Mouse (Mus musculus) cerebellum, adult 9-11 months (tissue): ENCODE measurements around the gene Rapgef3.

Experiments used
- DNase-seq: peaks from one replicate; pipeline ENCODE4 v3.0.0; 2022

Rapgef3 gene

DNA sequence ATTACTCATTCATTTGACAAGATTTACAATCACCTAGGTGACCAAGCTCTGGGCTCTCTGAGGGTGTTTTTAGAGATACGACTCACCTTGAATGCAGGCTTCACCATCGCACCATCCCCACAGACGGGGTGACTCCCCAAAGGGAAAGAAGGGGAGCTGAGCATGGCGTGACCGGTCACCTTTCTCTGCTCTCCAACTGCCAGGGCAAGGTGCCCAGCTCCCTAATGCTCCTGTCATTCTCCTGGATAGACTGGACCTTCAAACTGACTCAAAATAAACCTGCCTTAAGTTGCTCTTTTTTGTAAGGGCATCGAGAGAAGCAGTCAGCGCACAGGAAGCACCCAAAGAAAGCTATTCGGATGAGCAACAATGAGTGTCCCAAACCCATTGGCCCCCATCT lies 2.5 kb upstream of the Rapgef3 start:
- no peak for DNase-seq

DNA sequence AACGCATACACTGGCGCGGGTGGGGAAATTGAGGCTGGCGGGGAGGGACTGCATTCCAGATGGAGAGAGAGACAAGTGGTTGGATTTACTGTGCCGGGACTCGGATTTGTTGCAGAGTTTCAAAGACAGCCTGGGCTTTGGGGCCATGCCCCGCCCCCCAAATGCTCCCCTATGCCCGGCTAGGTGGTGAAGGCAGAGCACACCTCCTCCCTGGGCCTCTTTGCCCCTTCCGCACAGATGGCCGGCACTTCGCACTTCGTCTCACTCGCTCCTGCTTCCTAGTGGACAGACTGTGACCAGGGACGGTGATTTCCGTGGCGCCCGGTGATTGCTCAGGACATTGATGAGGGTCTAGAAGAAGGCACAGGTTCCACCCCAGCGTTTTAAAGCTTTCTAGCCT lies 420 bp upstream of the Rapgef3 start:
- no peak for DNase-seq

- no peak for DNase-seq
These were observed 1.0 kb downstream of the Rapgef3 start for GRCm38 (mm10) chr15:97766594-97767279.

- DNase-seq: no peak
These were observed 1.6 kb downstream of the Rapgef3 start for GRCm38 (mm10) chr15:97766194-97766593.

DNA sequence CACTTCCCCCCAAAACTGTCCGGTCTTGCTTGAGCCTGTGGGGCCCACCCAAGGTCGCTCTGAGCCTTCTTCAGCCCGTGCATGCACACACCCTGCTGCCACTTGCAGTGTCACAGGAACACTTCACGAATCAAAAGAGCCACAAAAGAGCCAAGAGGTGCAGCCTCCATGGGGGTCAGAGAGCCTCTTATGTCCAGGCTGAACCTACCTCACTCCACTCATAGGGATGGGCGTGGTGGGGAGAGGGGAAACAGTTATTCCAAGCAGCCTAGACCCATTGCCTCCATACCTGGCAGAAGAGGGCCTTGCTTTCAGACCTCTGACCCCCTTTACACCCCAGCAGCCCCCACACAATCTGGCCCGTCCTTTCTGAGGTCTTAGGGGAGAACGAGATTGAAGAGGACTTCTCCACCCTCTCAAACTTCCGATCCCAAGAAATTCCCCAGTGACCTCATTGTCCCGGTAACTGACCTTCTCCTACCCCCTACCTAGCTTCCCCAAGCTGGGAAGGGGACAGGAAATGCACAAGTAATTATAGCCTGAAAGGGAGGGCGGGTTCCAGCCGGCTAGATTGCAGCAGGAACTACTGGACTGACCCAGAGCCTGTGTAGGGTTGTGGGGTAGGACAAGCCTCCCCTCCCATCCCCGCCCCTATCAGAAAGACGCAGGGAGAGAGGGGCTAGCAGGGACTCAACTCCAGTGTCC lies 2.5 kb downstream of the Rapgef3 start:
- no peak for DNase-seq

DNA sequence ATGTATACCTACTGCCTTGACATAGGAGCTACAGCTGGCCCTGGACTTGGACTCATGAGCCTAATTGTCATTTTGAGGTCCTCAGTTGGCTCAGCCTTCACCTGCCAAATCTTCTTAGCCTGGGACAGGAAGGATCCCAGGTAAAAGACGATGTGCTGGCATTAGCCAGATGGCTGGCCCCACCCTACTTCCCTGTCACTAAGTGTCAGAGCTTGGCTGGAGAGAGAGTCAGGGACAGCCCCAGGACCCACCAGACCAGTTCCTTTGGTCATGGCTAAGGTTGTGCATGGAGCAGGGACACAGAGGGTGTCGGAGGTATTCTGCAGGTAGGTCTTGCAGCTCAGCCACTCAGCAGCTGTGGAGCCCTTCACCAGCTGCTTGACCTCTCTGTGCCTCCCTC lies 3.2 kb downstream of the Rapgef3 start:
- no peak for DNase-seq

- no peak for DNase-seq
These were observed 4.3 kb downstream of the Rapgef3 start for GRCm38 (mm10) chr15:97763256-97764049.

- DNase-seq: no peak
These were observed 5.0 kb downstream of the Rapgef3 start for GRCm38 (mm10) chr15:97762733-97763132.

- no peak for DNase-seq
These were observed 6.3 kb downstream of the Rapgef3 start for GRCm38 (mm10) chr15:97761438-97761837.

GRCm38 (mm10) chr15:97760952-97761351 lies 6.8 kb downstream of the Rapgef3 start:
- no peak for DNase-seq

GRCm38 (mm10) chr15:97760006-97760405 lies 7.8 kb downstream of the Rapgef3 start:
- peak; percentile 77 for DNase-seq

DNA sequence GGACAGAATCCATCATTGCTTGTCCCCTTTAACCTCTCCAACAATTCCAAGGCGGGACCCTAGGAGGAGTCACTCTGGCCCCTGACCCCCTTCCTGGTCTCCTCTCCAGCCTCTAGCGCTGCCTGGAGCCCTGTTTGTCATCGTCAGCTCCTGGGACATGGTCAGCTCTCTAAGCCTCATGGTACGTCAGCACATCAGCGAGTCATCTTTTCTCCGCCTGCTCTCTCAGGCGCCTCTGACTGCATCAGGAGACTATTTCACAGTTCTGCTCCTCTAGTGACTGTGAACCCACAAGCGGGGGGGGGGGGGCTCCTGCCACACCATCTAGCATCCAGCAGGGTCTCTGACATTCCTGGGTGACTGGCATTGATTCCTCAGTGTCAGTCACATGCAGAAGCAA lies 12.4 kb downstream of the Rapgef3 start:
- no peak for DNase-seq

DNA sequence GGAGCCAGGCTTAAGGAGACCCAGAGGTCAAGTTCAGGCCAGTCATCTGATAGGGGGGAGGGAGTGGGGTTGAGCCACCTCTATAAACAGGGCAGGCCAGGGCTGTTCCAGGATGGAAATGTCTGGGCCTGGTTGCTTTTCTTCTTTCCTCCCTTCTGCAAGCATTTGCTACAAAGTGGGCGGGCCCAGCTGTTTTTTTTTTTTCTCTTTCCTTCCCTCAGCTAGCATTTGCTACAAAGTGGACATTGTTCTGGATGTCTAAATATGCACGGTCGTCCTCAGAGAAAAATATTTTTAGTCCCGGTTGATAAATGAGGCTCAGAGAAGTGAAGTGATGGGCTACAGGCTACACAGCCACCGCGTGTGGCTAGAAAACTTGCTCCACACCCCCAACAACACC lies 13.3 kb downstream of the Rapgef3 start:
- no peak for DNase-seq

DNA sequence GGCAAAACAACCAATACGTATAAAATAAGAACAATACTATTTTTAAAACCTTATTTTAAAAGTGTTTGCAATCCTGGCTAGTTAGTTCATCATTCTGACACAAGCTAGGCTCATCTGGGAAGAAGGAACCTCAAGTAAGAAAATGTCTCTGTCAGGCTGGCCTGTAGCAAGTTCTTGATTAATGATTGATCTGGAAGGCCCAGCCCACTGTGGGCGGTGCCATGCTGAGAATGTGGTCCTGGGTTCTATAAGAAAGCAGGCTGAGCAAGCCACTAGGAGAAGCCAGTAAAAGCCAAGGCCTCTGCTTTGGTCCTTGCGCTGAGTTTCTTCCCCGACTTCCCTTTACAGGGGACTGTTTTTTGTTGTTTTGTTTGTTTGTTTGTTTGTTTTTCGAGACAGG lies 15.3 kb downstream of the Rapgef3 start:
- no peak for DNase-seq

GRCm38 (mm10) chr15:97751676-97752075 lies 16.1 kb downstream of the Rapgef3 start:
- DNase-seq: no peak

DNA sequence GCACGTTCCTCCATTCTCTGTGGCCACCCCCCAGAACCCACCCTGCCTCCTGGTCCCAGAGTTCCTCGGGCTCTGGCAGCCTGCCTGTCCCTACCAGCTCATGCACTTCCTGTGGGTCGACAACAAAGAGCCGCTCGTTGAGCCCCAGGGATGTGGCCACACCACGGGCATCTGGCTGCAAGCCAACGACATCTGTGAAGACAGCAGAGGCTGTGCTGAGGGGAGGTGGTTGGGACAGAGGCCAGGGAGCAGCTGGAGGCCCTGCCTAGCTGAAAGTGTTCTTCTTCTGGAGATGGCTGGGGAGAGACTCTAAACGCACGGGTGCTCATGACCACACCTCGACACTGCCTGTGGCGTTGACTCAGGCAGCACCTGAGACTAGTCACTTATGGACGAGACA lies 17.1 kb downstream of the Rapgef3 start:
- DNase-seq: peak; percentile 54

DNA sequence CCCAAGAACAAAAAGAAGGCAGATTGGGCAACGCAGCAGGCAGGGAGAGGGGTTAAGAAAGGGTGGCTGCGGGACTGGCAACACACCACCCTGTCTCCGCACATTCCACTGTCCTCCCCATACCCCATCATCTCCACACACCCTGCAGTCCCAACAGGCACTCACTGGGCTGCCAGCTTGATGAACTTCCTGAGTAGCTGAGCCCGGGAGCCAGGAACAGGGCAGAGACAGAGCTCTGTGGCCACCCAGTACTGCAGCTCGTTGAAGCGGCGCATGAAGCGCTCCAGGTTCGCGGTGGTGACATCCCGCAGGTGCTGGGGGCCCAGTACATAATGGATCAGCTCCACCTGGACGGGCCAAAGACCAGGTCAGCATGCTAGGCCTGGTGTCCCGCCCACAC lies 17.9 kb downstream of the Rapgef3 start:
- no peak for DNase-seq

DNA sequence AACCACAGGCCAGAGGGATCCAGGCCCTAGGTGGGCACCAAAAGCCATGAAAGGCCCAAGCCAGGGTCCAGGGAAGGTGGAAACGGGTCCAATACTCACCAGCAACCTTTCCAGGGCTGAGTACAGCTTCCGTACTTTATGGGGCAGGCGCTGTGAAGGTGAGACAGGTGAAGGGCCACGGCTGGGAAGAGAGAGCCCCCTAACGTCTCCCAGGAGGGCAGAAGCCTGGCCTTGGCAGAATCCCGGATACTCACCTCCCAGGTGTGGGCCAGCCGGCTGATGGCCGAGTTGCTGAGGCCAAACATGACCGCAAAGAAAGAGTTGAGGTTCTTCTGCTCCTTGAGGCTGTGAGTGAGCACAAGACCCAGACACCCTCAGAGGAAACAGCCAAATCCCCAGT lies 18.4 kb downstream of the Rapgef3 start:
- DNase-seq: no peak

DNA sequence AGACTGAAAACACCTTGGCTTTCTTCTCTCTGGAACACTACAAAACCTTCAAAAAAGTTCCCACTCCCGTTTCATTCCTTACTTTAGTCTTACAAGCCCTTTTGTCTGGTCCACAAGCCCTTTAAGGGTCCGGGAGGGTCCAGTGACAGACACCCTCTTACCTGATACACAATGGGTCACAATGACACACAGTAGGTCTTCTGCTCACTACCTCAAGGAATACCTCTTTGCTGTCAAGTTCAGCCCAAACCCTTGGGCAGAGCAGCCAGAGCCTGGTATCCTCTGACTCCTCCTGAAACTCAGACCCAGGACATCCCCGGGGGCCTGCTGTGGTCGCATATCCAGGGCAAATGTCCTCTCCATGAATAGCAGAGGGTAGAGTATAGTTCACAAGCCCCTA lies 18.8 kb downstream of the Rapgef3 start:
- no peak for DNase-seq

GRCm38 (mm10) chr15:97748309-97748708 lies 19.5 kb downstream of the Rapgef3 start:
- DNase-seq: no peak

DNA sequence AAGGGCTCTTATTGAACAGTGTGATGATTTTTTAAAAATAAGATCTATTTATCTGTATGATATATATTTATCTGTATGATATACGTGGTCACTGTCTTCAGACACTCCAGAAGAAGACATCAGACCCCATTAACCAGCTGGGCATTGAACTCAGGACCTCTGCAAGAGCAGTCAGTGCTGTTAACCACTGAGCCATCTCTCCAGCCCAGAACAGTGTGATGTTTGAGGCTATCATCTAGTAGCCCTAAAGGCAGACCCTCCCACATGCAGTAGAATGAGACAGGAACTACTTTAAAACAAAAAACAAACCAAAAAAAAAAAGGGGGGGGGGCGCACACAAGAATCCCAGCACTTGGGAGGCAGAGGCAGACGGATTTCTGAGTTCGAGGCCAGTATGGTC lies 20.3 kb downstream of the Rapgef3 start:
- no peak for DNase-seq

DNA sequence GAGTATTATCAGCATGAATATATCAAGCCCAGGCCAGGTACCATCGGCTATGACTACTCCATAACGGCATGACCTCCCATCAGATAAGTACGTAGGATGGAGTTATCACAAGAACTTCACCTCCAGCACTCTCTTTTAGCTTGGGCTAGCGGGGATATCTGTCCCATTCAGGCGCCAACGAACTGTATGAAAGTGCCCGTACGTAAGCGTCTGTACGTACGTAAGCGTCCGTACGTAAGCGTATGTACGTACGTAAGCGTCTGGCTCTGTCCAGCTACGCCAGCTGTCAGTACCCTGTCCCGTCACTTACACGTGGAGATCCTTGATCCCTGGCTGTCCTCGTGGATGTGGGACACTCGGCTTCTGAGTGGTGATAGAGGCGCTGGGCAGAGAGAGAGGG lies 21.0 kb downstream of the Rapgef3 start:
- DNase-seq: no peak

- DNase-seq: no peak
These were observed 21.5 kb downstream of the Rapgef3 start for GRCm38 (mm10) chr15:97746278-97746677.

DNA sequence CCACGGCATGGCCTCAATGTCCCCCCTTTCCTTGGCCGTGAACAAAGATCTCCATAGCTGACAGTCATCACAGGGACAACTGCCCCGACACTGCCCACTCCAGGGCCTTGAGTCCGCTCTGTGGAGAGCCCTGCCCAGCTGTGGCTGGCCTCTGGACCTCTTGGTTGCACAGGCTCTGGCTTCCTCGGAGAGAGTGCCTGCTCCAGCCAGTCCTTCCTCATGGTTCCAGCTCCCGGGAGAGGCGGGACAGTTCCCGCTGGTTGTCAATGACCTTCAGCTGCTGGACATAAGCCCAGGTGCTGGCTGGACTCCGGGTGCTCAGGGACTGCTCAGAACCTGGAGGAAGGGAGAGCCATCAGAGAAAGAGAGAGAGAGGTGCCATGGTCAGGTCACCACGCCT lies 22.4 kb downstream of the Rapgef3 start:
- DNase-seq: peak; percentile 29
